Mouse (Mus musculus) left cerebral cortex, adult 8-10 months (tissue): Measurements from ENCODE around the gene Plekha8. TPM values are rescaled to one million over a fixed set of nuclear protein-coding genes. Genes with fewer than 3 reads are reported as not detected.

Experiments used
- DNase-seq, 2 experiments: peaks; one replicate each; pipeline ENCODE4 v3.0.0; 2022; ENCODE audit warnings: low spot score in 2 of 2
- total RNA-seq, 4 experiments: library from RNA; stranded (reverse); gene quantifications; 2 replicates each; pipeline ENCODE4 v1.2.4; 2022

Plekha8 gene
- total RNA-seq, 4 experiments from 2014 or later = 10.4 to 12.9 (median 11.2) TPM

- DNase-seq = no peak
Observed at GRCm38 (mm10) chr6:54586175-54586574, 8.7 kb upstream of the Plekha8 start.

- no peak for DNase-seq
Observed at GRCm38 (mm10) chr6:54586911-54587310, 8.0 kb upstream of the Plekha8 start.

- no peak for DNase-seq
Observed at GRCm38 (mm10) chr6:54587683-54588082, 7.2 kb upstream of the Plekha8 start.

GRCm38 (mm10) chr6:54588212-54588611 is 6.7 kb upstream of the Plekha8 start:
- DNase-seq = no peak

GRCm38 (mm10) chr6:54590691-54591090 is 4.2 kb upstream of the Plekha8 start:
- no peak for DNase-seq

- no peak for DNase-seq
Observed at GRCm38 (mm10) chr6:54591778-54592177, 3.1 kb upstream of the Plekha8 start.

GRCm38 (mm10) chr6:54592938-54593535 is 1.9 kb upstream of the Plekha8 start:
- DNase-seq = peak; percentile 92 to 96

GRCm38 (mm10) chr6:54593766-54594468 is 994 bp upstream of the Plekha8 start:
- no peak for DNase-seq

- DNase-seq = peak in 1 of 2 experiments; percentile 8
Observed at GRCm38 (mm10) chr6:54595330-54595878, 493 bp downstream of the Plekha8 start.

GRCm38 (mm10) chr6:54597208-54597607 is 2.3 kb downstream of the Plekha8 start, which contains the start of gene Fkbp14:
Gene Fkbp14, minus strand, starts transcription at chr6:54597308.
- DNase-seq = no peak

GRCm38 (mm10) chr6:54597711-54598110 is 2.8 kb downstream of the Plekha8 start:
- no peak for DNase-seq

- no peak for DNase-seq
Observed at GRCm38 (mm10) chr6:54600681-54601347, 5.9 kb downstream of the Plekha8 start.

- no peak for DNase-seq
Observed at GRCm38 (mm10) chr6:54602891-54603290, 8.0 kb downstream of the Plekha8 start.

GRCm38 (mm10) chr6:54604001-54604715 is 9.2 kb downstream of the Plekha8 start:
- no peak for DNase-seq

- no peak for DNase-seq
Observed at GRCm38 (mm10) chr6:54606241-54606640, 11.3 kb downstream of the Plekha8 start.

GRCm38 (mm10) chr6:54617363-54617762 is 22.5 kb downstream of the Plekha8 start:
- DNase-seq = no peak

- DNase-seq = no peak
Observed at GRCm38 (mm10) chr6:54619530-54619929, 24.6 kb downstream of the Plekha8 start.

- no peak for DNase-seq
Observed at GRCm38 (mm10) chr6:54620357-54620756, 25.4 kb downstream of the Plekha8 start.

- DNase-seq = no peak
Observed at GRCm38 (mm10) chr6:54628381-54628780, 33.5 kb downstream of the Plekha8 start.

GRCm38 (mm10) chr6:54629734-54630133 is 34.8 kb downstream of the Plekha8 start:
- DNase-seq = no peak

GRCm38 (mm10) chr6:54631462-54631861 is 36.6 kb downstream of the Plekha8 start:
- DNase-seq = no peak
